Mouse (Mus musculus) bone marrow macrophage, adult 2 months (primary cell): Measurements from ENCODE around the gene Plod3. TPM values are rescaled to one million over a fixed set of nuclear protein-coding genes. Genes with fewer than 3 reads are reported as not detected.

ENCODE experiments used
- H3K27ac ChIP-seq: 2 replicates; pipeline ENCODE4 v1.5.1; 2012; ENCODE audit warnings: low read depth, low read length; ENCODE audit not compliant: insufficient read depth
- H3K4me1 ChIP-seq: 2 replicates; pipeline ENCODE4 v1.6.1; 2012; ENCODE audit warnings: low read length; ENCODE audit not compliant: control insufficient read depth, insufficient read depth
- H3K4me3 ChIP-seq: 2 replicates; pipeline ENCODE4 v1.5.1; 2012; ENCODE audit warnings: mild to moderate bottlenecking, low read length, moderate library complexity; ENCODE audit not compliant: insufficient read depth
- CTCF ChIP-seq: IDR thresholded peaks from 2 replicates; pipeline ENCODE4 v1.5.1; 2012; ENCODE audit warnings: low read depth, mild to moderate bottlenecking, low read length, moderate library complexity
- POLR2A ChIP-seq: IDR thresholded peaks from 2 replicates; pipeline ENCODE4 v1.6.1; 2012; ENCODE audit warnings: mild to moderate bottlenecking, low read depth, low read length, borderline replicate concordance
- polyA plus RNA-seq: library from polyadenylated mRNA; stranded (reverse); fragments of >200 nt; gene quantifications from 2 replicates; pipeline ENCODE4 v1.2.4, GENCODE M21; 2012; ENCODE audit not compliant: missing spikeins, insufficient read depth, insufficient read length

Gene Plod3
- polyA plus RNA-seq, 1 experiment, result 66.7 TPM

DNA sequence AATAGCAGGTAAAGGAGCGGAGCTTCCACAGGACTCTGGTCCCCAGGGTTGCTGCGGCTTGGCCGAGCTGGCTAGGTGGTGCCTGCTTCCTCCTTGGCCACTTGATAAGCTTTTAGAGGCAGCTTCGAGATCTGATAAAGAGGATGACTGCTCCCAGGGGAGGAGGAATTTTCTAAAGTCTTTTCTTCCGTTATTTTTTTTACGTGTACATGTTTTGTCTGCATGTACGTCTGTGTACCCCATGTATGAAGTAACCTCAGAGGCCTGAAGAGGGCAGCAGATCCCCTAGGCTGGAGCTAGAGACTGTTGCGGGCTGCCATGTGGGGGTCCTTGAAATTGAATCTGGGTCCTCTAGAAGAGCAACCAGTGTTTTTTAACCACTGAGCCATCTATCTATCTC is 5.8 kb upstream of the Plod3 start:
- no peak overlapping the region for H3K27ac ChIP-seq
- H3K4me1 ChIP-seq, result peaks cover 13% of the 10 kb centered on the region

DNA sequence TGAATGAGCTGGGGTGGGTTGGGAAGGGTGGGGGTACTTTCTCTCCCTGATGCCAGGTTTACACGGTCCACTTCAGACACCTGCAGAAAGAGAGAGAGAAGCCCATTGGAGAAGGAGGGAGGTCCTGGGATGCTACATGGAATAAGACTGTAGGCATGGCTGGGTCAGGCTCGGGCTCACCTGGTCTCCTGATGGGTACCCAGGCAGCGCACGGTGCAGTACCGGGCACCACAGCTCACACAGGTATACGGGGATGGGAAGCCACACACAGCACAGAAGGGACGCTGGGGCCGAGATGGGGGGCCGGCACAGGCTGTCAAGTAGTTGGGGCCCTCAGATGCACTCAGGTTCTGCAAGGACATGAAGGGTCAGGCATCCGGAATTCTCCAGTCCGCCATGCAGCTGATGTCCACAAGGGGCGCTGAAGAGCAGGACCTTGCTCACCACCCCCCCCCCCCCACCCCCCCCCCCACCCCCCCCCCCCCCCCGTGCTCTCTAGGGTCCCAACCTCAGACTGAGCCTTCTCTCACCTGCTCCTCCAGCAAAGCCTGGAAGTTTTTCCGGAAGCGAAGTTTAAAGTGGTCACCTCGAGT is 4.4 kb upstream of the Plod3 start:
- H3K27ac ChIP-seq, result no peak overlapping the region
- no peak overlapping the region for H3K4me3 ChIP-seq
- peaks cover 15% of the 10 kb centered on the region for H3K4me1 ChIP-seq
- TF ChIP-seq POLR2A (no peak), CTCF (no peak)

More for the DNA sequence above, 5.8 kb upstream of the Plod3 start:
- TF ChIP-seq POLR2A, result no peak
- peak; percentile 34; the same call in 1 of the 2 replicates for TF ChIP-seq CTCF
- no peak overlapping the region for H3K4me3 ChIP-seq

DNA sequence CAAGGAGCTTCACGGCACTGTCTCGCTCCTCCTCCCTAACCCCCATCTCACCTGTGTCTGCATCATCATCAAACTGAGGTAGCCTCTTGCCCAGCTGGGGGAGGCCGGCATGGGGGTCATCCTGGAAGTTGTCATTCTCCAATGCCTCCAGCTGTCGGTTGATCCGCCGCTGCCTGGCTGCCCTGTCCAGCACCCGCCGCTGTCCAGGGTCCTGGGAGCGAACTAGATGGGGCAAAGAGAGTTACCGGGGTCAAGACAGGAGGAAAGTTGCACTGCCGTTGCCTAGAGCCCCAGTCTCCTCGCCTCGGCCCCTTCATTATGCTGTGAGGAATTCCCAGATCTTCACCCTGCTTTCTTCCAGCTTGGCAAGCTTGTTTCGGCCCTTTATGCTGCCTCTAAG is 2.0 kb upstream of the Plod3 start:
- H3K27ac ChIP-seq, result no peak overlapping the region
- no peak overlapping the region for H3K4me3 ChIP-seq
- peaks cover 14% of the 10 kb centered on the region for H3K4me1 ChIP-seq
- TF ChIP-seq POLR2A (no peak), CTCF (no peak)

DNA sequence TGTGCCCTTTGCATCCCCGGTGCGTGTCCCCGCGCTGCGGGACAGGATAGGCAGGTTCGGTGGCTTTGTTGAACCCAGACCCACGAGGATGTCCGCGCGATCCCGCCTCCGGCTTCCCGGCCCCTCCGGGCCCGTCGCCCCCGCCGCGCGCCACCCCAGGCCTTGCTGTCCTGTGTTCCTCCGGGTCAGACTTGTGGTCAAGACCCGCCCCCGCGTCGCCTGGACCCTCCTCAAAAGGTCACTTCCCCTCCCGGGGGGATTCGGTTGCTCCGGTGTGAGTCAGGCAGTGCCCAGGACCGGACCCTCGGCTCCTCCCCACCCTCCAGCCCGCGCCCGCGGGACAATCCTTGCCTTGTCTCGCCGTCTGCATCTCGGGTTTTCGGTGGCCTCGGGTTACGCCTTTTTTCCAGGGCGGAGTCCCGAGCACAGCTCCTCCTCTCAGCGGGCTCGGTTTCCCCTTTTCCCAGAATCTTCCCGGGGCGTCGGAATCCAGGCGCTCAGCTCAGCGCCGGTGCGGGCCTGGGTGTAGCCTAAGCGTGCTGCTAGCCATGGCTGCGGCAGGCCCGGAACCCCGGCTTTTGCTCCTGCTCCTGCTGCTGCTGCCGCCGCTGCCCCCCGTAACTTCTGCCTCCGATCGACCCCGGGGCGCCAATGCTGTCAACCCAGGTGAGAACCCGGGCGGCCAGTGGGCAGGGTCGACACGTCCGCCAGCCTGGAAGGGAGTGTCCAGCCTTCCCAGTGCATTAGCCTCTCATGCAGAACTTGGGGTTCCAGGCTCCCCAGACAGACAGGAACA is 517 bp downstream of the Plod3 start:
- no peak for TF ChIP-seq POLR2A
- no peak for TF ChIP-seq CTCF
- Histone ChIP-seq H3K4me3 (peak overlapping the region; percentile 93), H3K4me1 (peaks cover 11% of the 10 kb centered on the region), H3K27ac (peak overlapping the region; percentile 73)

DNA sequence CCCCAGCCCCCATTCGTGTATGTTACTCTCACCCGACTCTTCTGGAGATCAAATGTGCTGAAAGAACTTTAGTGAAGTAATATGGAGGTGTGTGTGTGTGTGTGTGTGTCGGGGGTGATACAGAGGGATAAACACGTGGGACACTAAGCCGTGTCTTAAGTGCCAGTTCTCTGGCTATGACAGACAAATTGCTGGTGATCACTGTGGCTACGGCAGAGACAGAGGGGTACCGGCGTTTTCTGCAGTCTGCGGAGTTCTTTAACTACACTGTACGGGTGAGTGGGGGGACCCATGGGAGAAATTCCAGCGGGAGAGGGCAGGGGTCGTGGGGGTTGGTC is 1.1 kb downstream of the Plod3 start, which contains the start of gene Znhit1:
TSS of gene Znhit1 (minus strand) at position 88 of the 338 bp plus-strand sequence.
- H3K4me1 ChIP-seq, result peaks cover 11% of the 10 kb centered on the region
- peak within 1 kb of the TSS; percentile 93 for H3K4me3 ChIP-seq
- no peak for TF ChIP-seq POLR2A
- no peak for TF ChIP-seq CTCF
- peak within 1 kb of the TSS; percentile 73 for H3K27ac ChIP-seq

DNA sequence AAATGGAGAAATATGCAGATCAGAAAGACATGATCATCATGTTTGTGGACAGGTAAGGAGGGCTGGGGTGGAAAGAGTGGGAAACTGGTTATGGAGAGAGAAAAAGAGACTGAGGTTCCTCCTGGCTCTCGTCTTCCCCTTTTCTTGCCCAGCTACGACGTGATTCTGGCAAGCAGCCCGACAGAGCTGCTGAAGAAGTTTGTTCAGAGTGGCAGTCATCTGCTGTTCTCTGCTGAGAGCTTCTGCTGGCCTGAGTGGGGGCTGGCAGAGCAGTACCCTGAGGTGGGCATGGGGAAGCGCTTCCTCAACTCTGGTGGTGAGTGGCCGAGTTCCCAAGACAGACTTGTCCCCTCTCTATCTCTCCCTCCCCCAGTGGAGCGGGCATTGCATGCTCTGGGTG is 1.6 kb downstream of the Plod3 start:
- Histone ChIP-seq H3K27ac (peak overlapping the region; percentile 73; the same call in 1 of the 2 replicates), H3K4me3 (peak overlapping the region; percentile 93), H3K4me1 (peaks cover 11% of the 10 kb centered on the region)
- TF ChIP-seq POLR2A (no peak), CTCF (no peak)

DNA sequence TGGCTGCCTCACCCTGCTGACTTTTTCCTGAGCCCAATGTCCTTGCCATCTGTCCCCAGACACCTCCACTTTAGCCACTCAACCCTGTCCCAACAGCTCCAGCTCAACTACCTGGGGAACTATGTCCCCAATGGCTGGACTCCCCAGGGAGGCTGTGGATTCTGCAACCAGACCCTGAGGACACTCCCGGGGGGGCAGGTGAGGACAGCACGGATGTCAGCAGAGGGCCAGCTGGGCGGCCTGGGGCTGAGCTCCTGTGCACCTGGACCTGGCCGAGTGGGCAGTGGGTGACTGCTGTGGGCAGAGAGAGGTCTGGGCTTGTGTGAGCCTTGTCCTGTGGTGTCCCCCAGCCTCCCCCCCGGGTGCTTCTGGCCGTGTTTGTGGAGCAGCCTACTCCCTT is 3.0 kb downstream of the Plod3 start:
- no peak for TF ChIP-seq CTCF
- TF ChIP-seq POLR2A, result no peak

DNA sequence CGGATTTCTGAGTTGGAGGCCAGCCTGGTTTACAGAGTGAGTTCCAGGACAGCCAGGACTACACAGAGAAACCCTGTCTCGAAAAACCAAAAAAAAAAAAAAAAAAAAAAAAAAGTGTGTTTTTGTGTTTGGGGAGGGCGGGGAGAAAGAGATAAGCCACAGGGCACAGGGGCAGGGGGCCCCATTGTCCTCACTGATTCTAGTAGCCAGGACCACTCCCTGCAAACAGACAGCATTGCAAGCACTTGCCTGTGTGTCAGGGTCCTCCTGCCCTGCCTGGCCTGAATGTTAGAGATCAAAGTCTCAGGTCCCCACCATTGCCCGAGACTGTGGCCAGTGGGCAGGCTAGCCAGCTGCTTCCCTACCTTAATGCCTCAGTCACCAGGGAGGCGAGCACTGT is 12.6 kb downstream of the Plod3 start:
- Histone ChIP-seq H3K4me3 (no peak overlapping the region), H3K4me1 (no peaks in the 10 kb centered on the region), H3K27ac (no peak overlapping the region)
- TF ChIP-seq POLR2A (no peak), CTCF (no peak)

More for the DNA sequence above, 3.0 kb downstream of the Plod3 start:
- Histone ChIP-seq H3K4me3 (no peak overlapping the region), H3K27ac (no peak overlapping the region), H3K4me1 (peaks cover 11% of the 10 kb centered on the region)

DNA sequence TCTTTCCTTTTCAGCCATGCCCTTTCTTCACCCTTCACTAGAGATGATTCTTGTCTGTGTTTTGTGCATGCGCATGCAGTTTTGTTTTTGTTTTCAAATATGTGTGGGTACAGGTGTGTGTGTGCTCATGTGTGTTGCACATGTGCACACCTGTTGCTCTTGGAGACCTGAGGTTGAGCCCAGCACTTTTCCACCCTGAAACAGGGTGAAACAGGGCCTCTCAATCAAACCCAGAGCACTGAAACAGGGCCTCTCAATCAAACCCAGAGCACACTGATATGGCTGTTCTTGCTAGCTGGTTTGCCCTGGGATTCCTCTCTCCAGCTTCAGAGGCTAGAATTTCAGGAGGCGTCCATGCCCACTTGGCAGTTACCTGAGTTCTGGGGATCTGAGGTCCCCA is 13.8 kb downstream of the Plod3 start:
- no peak overlapping the region for H3K4me3 ChIP-seq
- TF ChIP-seq POLR2A (no peak), CTCF (no peak)

DNA sequence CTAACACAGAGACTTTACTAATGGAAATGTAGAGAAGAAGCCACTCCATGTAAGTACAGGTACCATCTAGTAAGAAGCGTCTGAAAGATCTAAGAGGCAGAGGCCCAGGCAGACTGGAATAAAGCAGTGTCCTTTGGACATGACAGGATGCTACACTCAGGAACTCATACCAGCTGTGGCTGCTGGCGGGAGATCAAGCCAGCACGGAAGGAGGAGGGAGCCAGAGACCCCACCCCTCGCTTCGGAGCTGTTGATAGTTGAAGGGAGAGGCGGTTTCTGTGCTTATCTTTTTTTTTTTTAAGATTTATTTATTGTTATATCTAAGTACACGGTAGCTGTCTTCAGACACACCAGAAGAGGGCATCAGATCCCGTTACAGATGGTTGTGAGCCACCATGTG is 20.5 kb downstream of the Plod3 start:
- H3K4me3 ChIP-seq, result no peak overlapping the region
- TF ChIP-seq POLR2A, result no peak
- no peak for TF ChIP-seq CTCF
- no peaks in the 10 kb centered on the region for H3K4me1 ChIP-seq
- no peak overlapping the region for H3K27ac ChIP-seq

More for the DNA sequence above, 13.8 kb downstream of the Plod3 start:
- Histone ChIP-seq H3K27ac (no peak overlapping the region), H3K4me1 (no peaks in the 10 kb centered on the region)

DNA sequence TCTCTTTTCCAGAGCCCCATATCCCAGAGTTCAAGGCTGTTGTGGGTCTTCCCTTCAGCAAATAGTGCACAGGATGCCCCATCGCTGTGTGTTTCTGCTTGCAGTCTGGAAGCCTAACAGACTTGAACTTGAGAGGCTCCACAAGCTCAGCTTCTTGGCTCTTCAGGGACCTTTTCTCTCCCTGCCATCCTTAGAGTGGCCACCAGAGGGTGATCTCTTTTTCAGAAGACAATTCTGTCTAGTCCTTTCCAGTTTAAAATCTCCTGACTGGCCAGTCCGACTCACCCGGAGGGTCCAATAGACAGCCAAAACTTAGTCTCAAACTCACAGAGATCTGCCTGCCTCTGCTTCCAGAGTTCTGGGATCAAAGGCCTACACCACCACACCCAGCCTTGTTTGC is 23.2 kb downstream of the Plod3 start:
- Histone ChIP-seq H3K4me3 (no peak overlapping the region), H3K4me1 (no peaks in the 10 kb centered on the region), H3K27ac (no peak overlapping the region)
- no peak for TF ChIP-seq POLR2A
- peak; percentile 10; the same call in 1 of the 2 replicates for TF ChIP-seq CTCF
